ENCODE assay signal across 10 mouse cellular contexts in the genomic region with DNA sequence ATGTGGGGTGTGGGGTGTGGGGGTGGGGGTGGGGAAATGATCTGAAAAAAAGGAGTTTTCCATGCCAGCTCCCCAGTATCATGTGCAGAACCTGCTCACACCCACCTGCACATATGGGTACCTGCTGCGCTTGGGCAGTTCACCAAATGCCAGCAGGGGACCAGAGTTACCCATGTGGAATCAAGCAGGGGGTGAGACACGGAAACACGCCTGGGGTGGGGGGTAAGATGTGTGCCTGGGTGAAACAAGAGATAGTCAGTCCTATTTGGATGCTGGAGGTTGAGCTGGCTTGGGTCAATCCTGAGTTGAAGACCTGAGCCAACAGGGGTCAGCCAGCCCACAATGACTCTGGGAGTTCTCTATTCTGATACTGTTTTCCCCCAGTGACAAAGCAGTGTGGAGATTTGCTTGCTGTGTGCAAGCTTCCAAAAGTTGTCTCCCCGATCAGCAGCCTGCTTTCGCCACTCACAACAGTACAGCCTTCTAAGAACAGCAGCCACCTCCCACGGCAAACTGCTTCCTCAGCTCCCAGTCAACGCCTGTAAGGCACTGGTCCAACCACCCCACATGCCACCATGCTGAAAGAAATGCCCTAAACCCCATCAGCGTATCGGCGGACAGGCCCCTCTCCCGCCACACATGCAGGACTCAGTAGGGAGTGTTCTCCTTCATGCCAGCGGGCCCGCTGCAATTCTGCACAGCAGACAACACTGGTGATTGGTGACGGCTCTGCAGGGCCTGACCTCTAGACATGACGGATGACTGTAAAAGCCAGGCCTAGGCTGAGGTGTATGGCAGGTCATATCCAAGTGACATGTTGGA. TPM values are rescaled to one million over a fixed set of nuclear protein-coding genes. Genes with fewer than 3 reads are reported as not detected.
DNase-seq lines count a peak whose midpoint lies in the region; ATAC-seq and TF ChIP-seq lines count a peak whose summit lies in the region.
"Had no signal": no experiment of that assay in that cellular context is flagged by ENCODE, and none has a peak within 500 bp of the region (broad histone marks: within the 10 kb centered on the region; RNA-seq: fewer than 3 reads in every experiment).

No protein-coding gene starts in this region.

- H3K36me3 ChIP-seq in hindbrain, postnatal 0 days (ENCODE audit: insufficient read depth, low read length), result no peaks in the 10 kb centered on the region
- H3K36me3 ChIP-seq: limb, embryonic 13.5 days had no signal

- TF ChIP-seq CTCF in hindbrain, postnatal 0 days (IDR thresholded peaks at IDR 0.05; ENCODE audit: low read depth), result no peak

- H3K27ac ChIP-seq in hindbrain, postnatal 0 days, result no peak overlapping the region; the same call in 1 of the 2 replicates
- H3K27ac ChIP-seq: limb, embryonic 13.5 days had no signal

- peak overlapping the region; percentile 1; the same call in 1 of the 2 replicates for H3K4me2 ChIP-seq in hindbrain, postnatal 0 days (ENCODE audit: low read depth, low read length)
- H3K4me2 ChIP-seq: limb, embryonic 13.5 days had no signal

- no peak overlapping the region for H3K4me3 ChIP-seq in hindbrain, postnatal 0 days (ENCODE audit: low read length)
- H3K4me3 ChIP-seq: erythroblast, embryonic 14.5 days; limb, embryonic 13.5 days had no signal

- H3K9me3 ChIP-seq in hindbrain, postnatal 0 days (ENCODE audit: low read length), result no peaks in the 10 kb centered on the region
- H3K9me3 ChIP-seq: limb, embryonic 13.5 days had no signal

- H3K4me1 ChIP-seq in hindbrain, postnatal 0 days (ENCODE audit: insufficient read depth, low read length), result peaks cover 19% of the 10 kb centered on the region

- ATAC-seq in hindbrain, postnatal 0 days, result peak; percentile 12
- no peak for ATAC-seq in monocyte, adult 5-6 weeks (replicated peaks; ENCODE audit: insufficient number of reproducible peaks, low FRiP score, low TSS enrichment, poor library complexity, severe bottlenecking)

- DNase-seq in frontal cortex, postnatal 36 days (ENCODE audit: low spot score in 2 of 2), result peak; percentile 54 to 61
- no peak for DNase-seq in frontal cortex, postnatal 25 days (ENCODE audit: low spot score in 2 of 2)
- DNase-seq in spleen, postnatal 36 days (ENCODE audit: low spot score in 2 of 2), result peak; percentile 57 to 67
- DNase-seq in spleen, adult 18-20 months, result no peak
- peak; percentile 39 for DNase-seq in hindbrain, postnatal 0 days (ENCODE audit: low spot score)
- no peak for DNase-seq in gastrocnemius, adult 8-10 months (ENCODE audit: low spot score in 2 of 2)
- DNase-seq in adrenal gland, adult 8-10 months, result no peak

- 0 out of 2 replicates have a peak overlapping the region, but pooled peaks have one; percentile 28 for H3K9ac ChIP-seq in hindbrain, postnatal 0 days (replicated peaks; ENCODE audit: low read length)
- H3K9ac ChIP-seq: limb, embryonic 13.5 days had no signal

- no peaks in the 10 kb centered on the region for H3K27me3 ChIP-seq in hindbrain, postnatal 0 days (ENCODE audit: insufficient read depth, low read length)
- H3K27me3 ChIP-seq: limb, embryonic 13.5 days had no signal

- WGBS in hindbrain, postnatal 0 days, result 29% methylated on average over 15 of the region's 15 CpGs

RNA-seq across cellular contexts. Expression of a gene that starts 41.0 kb away (rescaled TPM):
- 19.7 and 33.1 TPM in 2 replicates for total RNA-seq in hindbrain, postnatal 0 days (2014; rRNA removed)
- polyA plus RNA-seq in hindbrain, postnatal 0 days (2015; fragmentation: Nextera tagmentation; extraction: Ambion mirVana), result 13.7 and 15.0 TPM in 2 replicates
- 134 to 201 TPM (median 136 TPM) in 3 replicates for total RNA-seq in monocyte, adult 5-6 weeks (2017)
- 100 to 1,000 TPM; 127 to 151 (median 139) TPM for total RNA-seq in gastrocnemius, adult 8-10 months (2022)
- 10 to 100 TPM in 3 of 4 experiments, 1 to 10 TPM in 1; 8.9 to 23.2 (median 16.2) TPM for total RNA-seq in adrenal gland, adult 8-10 months (2022)

Comparison
In these comparisons a context has a peak if more than half of its experiments do, and no peak if none do; other contexts are left out.
1. DNase-seq: peak in frontal cortex, postnatal 36 days (2 of 2), spleen, postnatal 36 days (2 of 2) and hindbrain, postnatal 0 days (single experiment); none in frontal cortex, postnatal 25 days (0 of 2), spleen, adult 18-20 months (0 of 2), gastrocnemius, adult 8-10 months (0 of 2) and adrenal gland, adult 8-10 months (single experiment).